Mouse (Mus musculus) olfactory bulb, adult 2 months (tissue): ENCODE data around the gene Gse1. TPM values are rescaled to one million over a fixed set of nuclear protein-coding genes. Genes with fewer than 3 reads are reported as not detected.

Experiments used
- H3K27ac ChIP-seq: fragments of 200-500 bp; 2 replicates; pipeline ENCODE4 v1.5.1; 2012; ENCODE audit warnings: low read depth, low read length; ENCODE audit not compliant: insufficient read depth
- H3K4me1 ChIP-seq: fragments of 200-500 bp; 2 replicates; pipeline ENCODE4 v1.6.1; 2012; ENCODE audit warnings: low read length; ENCODE audit not compliant: control insufficient read depth, insufficient read depth
- H3K4me3 ChIP-seq: fragments of 200-500 bp; 2 replicates; pipeline ENCODE4 v1.5.1; 2012; ENCODE audit warnings: mild to moderate bottlenecking, low read depth, low read length, moderate library complexity; ENCODE audit not compliant: insufficient read depth
- CTCF ChIP-seq: fragments of 200-500 bp; IDR thresholded peaks from 2 replicates; pipeline ENCODE4 v1.5.1; 2012; ENCODE audit warnings: low read depth, mild to moderate bottlenecking, low read length, moderate library complexity; ENCODE audit not compliant: insufficient read depth
- POLR2A ChIP-seq: fragments of 200-500 bp; IDR thresholded peaks from 2 replicates; pipeline ENCODE4 v1.6.1; 2012; ENCODE audit warnings: mild to moderate bottlenecking, low read depth, low read length, moderate library complexity; ENCODE audit not compliant: insufficient read depth
- WGBS: fragments of 180-500 bp; shearing (Covaris S2); methylation state at CpG from one replicate; pipeline ENCODE4 v1.1.7; 2018; 5-methylcytosine and 5-hydroxymethylcytosine counted together
- polyA plus RNA-seq: library from polyadenylated mRNA; stranded (reverse); fragments of >200 nt; gene quantifications from 2 replicates; pipeline ENCODE4 v1.2.4, GENCODE M21; 2012; ENCODE audit warnings: low replicate concordance; ENCODE audit not compliant: missing spikeins, insufficient read depth, insufficient read length

The Gse1 gene
- polyA plus RNA-seq, 1 experiment, result 42.5 TPM

DNA sequence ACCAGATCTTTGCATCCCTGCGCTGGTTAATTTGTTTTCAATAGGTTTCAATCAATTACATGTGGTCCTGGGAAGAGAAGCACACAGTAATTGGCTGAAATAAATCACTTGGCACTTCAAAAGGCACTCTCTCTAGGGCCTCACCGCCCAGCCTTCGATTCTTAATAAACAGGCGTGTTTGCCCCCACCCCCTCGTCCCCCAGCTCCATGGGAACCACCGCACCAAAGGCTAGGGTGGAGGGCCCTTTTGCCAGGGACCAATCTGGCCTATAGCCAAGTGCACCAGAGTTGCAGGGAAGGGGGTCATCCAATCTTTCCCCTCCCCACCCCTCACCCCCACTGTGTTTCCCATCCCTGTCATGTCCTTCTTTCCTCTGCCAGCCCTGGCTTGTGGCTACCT, 219.9 kb downstream of the Gse1 start:
- H3K27ac ChIP-seq, result no peak overlapping the region
- WGBS, result 80% methylated on average over 6 of the region's 6 CpGs
- TF ChIP-seq CTCF (no peak), POLR2A (no peak)

DNA sequence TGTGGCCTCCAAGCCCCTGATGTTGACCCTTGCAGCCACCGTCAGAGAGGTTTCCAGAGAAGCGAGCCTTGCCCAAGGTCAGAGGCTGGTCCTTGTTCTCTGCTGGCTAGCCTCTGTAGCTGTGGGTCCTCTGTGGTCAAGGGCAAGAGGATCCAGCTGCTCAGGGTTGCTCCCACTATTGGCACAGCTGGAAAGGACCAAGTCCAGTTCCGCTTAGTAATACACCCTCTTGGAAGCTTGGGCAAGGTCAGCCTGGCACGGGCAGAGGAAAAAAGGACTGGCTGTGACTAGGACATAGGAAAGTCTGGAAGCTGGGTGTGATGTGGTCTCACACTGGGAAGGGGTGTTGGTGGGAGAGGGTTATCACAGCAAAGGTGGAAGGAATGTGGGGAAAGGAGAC, 220.9 kb downstream of the Gse1 start:
- TF ChIP-seq POLR2A (no peak), CTCF (no peak)
- Histone ChIP-seq H3K4me3 (no peak overlapping the region), H3K4me1 (peaks cover 30% of the 10 kb centered on the region), H3K27ac (peak overlapping the region; percentile 76)
- 70% methylated on average over 4 of the region's 4 CpGs for WGBS

More for the DNA sequence above, 219.9 kb downstream of the Gse1 start:
- Histone ChIP-seq H3K4me3 (no peak overlapping the region), H3K4me1 (peaks cover 30% of the 10 kb centered on the region)

- no peak for TF ChIP-seq POLR2A
- no peak for TF ChIP-seq CTCF
- WGBS, result 11% methylated on average over 17 of the region's 17 CpGs
- Histone ChIP-seq H3K4me1 (peaks cover 30% of the 10 kb centered on the region), H3K27ac (peak overlapping the region; percentile 76), H3K4me3 (no peak overlapping the region)
These were observed 221.4 kb downstream of the Gse1 start for GRCm38 (mm10) chr8:120449608-120450031.

DNA sequence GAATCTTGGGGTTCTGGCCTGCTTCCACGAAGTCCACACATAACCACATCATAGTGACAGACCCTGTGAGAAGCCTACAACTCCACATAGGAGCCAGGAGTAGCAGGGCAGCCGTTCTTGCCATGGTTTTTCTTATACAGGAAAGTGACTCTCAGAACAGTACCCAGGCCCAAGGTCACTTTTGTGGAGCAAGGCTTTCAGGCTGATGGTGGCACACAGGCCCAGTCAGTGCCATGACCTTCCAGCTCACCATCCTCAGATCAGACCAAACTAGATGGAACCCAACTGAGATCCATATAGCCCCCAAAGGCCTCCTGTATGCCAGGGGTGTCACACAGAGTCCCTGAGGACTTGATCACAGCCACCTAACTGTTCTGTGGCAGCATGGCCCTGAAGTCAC, 223.9 kb downstream of the Gse1 start:
- WGBS, result 97% methylated on average over 2 of the region's 2 CpGs

GRCm38 (mm10) chr8:120454404-120454803, 226.1 kb downstream of the Gse1 start:
- H3K27ac ChIP-seq, result no peak overlapping the region
- peaks cover 25% of the 10 kb centered on the region for H3K4me1 ChIP-seq
- TF ChIP-seq POLR2A (no peak), CTCF (no peak)
- 88% methylated on average over 6 of the region's 6 CpGs for WGBS
- H3K4me3 ChIP-seq, result no peak overlapping the region

More for the DNA sequence above, 223.9 kb downstream of the Gse1 start:
- TF ChIP-seq CTCF (no peak), POLR2A (no peak)
- peaks cover 33% of the 10 kb centered on the region for H3K4me1 ChIP-seq
- H3K27ac ChIP-seq, result no peak overlapping the region
- H3K4me3 ChIP-seq, result no peak overlapping the region

- 54% methylated on average over 6 of the region's 6 CpGs for WGBS
- Histone ChIP-seq H3K4me1 (peaks cover 55% of the 10 kb centered on the region), H3K4me3 (no peak overlapping the region), H3K27ac (0 out of 2 replicates have a peak overlapping the region, but pooled peaks have one; percentile 5)
- TF ChIP-seq CTCF (no peak), POLR2A (no peak)
These were observed 232.1 kb downstream of the Gse1 start for GRCm38 (mm10) chr8:120460375-120460774.

DNA sequence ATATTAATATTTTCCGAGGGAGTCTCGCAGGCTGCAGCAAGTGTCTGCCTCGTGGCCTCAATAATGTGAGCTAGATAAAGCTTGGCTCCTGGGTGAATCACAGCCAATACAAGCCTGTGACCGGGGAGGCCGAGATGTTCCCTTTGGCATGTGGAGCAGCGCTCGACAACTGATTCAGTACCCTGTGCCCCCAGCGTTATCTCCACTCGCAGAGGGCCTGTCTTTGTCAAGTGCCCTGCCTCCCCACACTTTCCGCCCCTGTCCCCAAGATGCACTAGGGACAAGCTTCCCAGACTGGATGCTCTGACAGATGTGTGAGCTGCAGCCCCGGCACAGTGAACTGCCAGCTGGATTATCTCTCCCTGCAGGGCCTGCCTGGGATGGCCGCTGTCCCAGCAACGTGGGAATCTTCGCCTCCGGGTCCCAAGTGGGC, 233.9 kb downstream of the Gse1 start:
- 47% methylated on average over 15 of the region's 15 CpGs for whole genome bisulfite sequencing
- H3K27ac ChIP-seq, result peak overlapping the region; percentile 73; the same call in 1 of the 2 replicates
- TF ChIP-seq CTCF (no peak), POLR2A (no peak)
- H3K4me1 ChIP-seq, result peaks cover 69% of the 10 kb centered on the region
- H3K4me3 ChIP-seq, result no peak overlapping the region

- Histone ChIP-seq H3K4me1 (peaks cover 74% of the 10 kb centered on the region), H3K27ac (peak overlapping the region; percentile 73; the same call in 1 of the 2 replicates), H3K4me3 (no peak overlapping the region)
- 59% methylated on average over 6 of the region's 6 CpGs for WGBS
- TF ChIP-seq CTCF, result no peak
- TF ChIP-seq POLR2A, result no peak
These were observed 234.4 kb downstream of the Gse1 start for GRCm38 (mm10) chr8:120462611-120463010.

DNA sequence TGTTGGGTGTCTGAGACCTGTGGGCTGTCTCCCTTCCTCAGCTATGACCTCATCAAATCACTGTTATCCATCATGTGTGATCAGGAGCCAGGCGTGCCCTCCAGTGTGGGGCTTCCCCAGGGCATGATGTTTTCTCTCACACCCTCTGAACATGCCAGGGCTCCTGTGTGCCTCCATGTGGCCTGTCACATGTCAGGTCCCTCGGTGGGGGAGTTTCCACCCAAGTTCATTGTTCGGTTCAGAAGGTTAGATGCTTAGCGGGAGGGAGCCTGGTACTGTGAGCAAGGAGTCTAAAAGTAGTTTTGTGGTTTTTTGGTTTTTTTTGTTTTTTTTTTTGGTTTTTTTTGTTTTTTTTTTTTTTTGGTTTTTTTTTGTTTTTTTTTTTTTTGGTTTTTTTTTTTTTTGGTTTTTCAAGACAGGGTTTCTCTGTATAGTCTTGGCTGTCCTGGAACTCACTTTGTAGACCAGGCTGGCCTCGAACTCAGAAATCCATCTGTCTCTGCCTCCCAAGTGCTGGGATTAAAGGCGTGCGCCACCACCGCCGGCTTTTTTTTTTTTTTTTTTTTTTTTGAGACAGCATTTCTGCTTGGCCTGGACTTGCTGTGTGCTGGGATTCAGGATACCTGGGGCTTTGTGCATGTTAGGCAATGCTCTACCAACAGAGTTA, 235.8 kb downstream of the Gse1 start:
- Histone ChIP-seq H3K27ac (no peak overlapping the region), H3K4me1 (peaks cover 73% of the 10 kb centered on the region), H3K4me3 (no peak overlapping the region)
- whole genome bisulfite sequencing, result 83% methylated on average over 9 of the region's 9 CpGs
- TF ChIP-seq CTCF (no peak), POLR2A (no peak)
